Mouse (Mus musculus) limb, embryonic 10.5 days (tissue): ENCODE results near the gene Wipf1. TPM values are rescaled to one million over a fixed set of nuclear protein-coding genes. Genes with fewer than 3 reads are reported as not detected.

ENCODE experiments used
- DNase-seq: peaks from one replicate; pipeline ENCODE4 v3.0.0-alpha.2; 2017; ENCODE audit warnings: low spot score
- H3K27ac ChIP-seq: fragments of 300-500 bp; sonication (generic); 2 replicates; pipeline ENCODE4 v1.5.1; 2016; ENCODE audit warnings: mild to moderate bottlenecking
- H3K27me3 ChIP-seq: fragments of 300-500 bp; sonication (generic); 2 replicates; pipeline ENCODE4 v1.6.1; 2016; ENCODE audit warnings: low read depth, mild to moderate bottlenecking; ENCODE audit not compliant: poor library complexity, severe bottlenecking
- H3K36me3 ChIP-seq: fragments of 300-500 bp; sonication (generic); 2 replicates; pipeline ENCODE4 v1.6.1; 2016; ENCODE audit warnings: mild to moderate bottlenecking, moderate library complexity
- H3K4me1 ChIP-seq: fragments of 300-500 bp; sonication (generic); 2 replicates; pipeline ENCODE4 v1.6.1; 2016
- H3K4me3 ChIP-seq: fragments of 300-500 bp; sonication (generic); 2 replicates; pipeline ENCODE4 v1.5.1; 2016; ENCODE audit warnings: mild to moderate bottlenecking, moderate library complexity
- H3K9me3 ChIP-seq: fragments of 300-500 bp; sonication (generic); replicated peaks from 2 replicates; pipeline ENCODE4 v1.6.1; 2016; ENCODE audit warnings: mild to moderate bottlenecking
- WGBS: fragments of 180-500 bp; shearing (Covaris S2); methylation state at CpG from one replicate; pipeline ENCODE4 v1.1.7; 2016; 5-methylcytosine and 5-hydroxymethylcytosine counted together
- polyA plus RNA-seq: library from polyadenylated mRNA; unstranded; fragments of >200 nt; fragmentation: Nextera tagmentation; extraction: Ambion mirVana; gene quantifications from 2 replicates; pipeline ENCODE4 v1.2.1, GENCODE M21; 2016

Wipf1 gene
- polyA plus RNA-seq, result 13.3 and 14.2 TPM in 2 replicates

DNA sequence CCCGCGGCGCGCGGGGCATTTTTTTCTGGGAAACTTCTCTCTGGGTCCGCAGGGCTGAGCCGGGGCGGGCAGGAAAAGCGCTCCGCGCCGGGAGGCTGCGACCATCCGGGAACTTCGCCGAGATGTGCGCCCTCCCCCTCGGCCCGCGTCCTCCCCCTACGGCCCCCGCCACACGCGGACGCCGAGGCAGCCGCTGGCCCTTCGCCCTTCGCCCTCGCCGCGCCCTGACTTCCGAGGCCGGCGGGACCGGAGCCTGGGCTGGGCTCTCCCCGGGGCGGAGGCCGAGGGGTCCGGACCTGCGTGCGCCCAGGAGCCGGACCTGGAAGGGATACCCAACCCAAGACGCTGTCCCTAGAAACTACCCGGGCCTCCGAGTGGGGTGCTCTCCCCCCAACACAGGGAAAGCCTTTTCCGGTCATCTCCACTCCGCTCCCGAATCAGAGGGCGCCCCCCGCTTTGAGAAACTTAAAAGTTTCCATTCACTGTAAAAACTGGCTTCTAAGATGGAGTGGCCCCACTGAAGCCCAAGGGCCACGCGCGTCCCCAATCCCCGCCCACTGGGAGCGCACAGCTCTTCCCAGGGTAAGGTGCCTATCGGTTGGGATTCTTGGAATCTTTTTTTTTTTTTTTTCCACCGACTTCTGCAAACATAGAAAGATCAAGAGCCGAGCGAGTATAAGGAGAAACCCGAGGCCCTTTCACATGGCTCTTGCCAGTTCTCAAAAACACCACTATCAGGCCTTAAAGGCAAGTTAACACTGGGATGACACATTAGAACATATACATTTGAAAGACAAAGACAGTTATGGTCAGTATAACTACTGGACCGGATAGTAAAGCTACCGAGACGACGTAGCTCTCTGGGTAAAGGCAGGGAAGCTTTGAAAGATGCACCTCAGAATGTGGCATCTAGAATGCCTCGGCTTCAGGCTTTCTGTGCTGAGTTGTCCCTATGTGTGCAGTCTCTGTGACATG lies at the start of gene Wipf1:
Gene Wipf1, minus strand, starts transcription at position 379 of the 975 bp plus-strand sequence.
- Histone ChIP-seq H3K27ac (peak within 1 kb of the TSS; percentile 99), H3K4me1 (peaks cover 45% of the 10 kb centered on the region), H3K36me3 (peaks cover 11% of the 10 kb centered on the region; the same call in 1 of the 2 replicates), H3K9me3 (no peaks in the 10 kb centered on the region), H3K27me3 (no peaks in the 10 kb centered on the region), H3K4me3 (peak within 1 kb of the TSS; percentile 96)
- peak; percentile 90 for DNase-seq
- WGBS, result 2% methylated on average over 65 of the region's 66 CpGs

DNA sequence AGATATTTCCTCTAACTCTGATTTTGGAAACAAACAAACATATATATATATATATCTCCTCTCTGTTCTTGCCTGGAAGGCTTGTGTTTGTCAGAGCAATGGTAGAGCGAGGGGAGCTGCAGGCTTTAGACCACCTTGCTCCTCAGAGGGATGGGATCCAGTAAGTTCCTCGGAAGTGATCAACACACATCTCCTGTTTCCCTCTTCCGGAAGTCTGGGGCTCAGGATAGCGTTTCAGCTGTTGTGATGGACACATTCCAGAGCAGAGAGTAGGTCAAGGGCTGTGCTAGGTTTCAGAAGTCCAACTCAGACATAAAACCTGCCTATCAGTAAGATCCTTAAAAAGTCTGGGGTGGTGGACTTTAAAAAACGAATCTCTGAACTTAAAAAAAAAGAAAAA lies 49.6 kb upstream of the Wipf1 start:
- H3K4me1 ChIP-seq, result peaks cover 11% of the 10 kb centered on the region
- H3K36me3 ChIP-seq, result no peaks in the 10 kb centered on the region
- 0 out of 2 replicates have a peak, but pooled peaks cover 4% of the 10 kb centered on the region for H3K27me3 ChIP-seq
- 69% methylated on average over 5 of the region's 5 CpGs for WGBS
- no peak overlapping the region for H3K27ac ChIP-seq
- DNase-seq, result no peak
- H3K4me3 ChIP-seq, result no peak overlapping the region
- no peaks in the 10 kb centered on the region for H3K9me3 ChIP-seq

DNA sequence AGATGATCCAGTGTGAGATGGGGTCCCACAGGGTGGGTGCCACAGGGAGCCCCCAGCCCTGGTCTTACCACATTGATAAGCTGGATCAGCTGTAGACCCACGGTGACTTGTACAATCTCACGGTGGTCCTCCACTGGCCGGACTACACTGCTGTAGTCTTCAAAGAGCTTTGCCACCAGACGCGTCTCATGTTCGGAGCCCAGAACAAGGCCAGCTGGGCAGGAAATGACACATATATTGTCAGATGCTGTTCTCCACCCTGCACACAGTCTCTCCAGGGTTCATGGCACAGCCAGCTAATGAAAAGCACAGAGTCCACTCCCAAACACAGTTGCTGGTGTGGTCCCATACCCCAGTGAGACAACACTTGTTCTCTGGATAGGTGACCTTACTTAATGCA lies 44.9 kb upstream of the Wipf1 start:
- H3K27ac ChIP-seq, result peak overlapping the region; percentile 60
- H3K36me3 ChIP-seq, result no peaks in the 10 kb centered on the region
- no peaks in the 10 kb centered on the region for H3K27me3 ChIP-seq
- DNase-seq, result no peak
- WGBS, result 71% methylated on average over 6 of the region's 6 CpGs
- no peaks in the 10 kb centered on the region for H3K9me3 ChIP-seq
- peaks cover 36% of the 10 kb centered on the region for H3K4me1 ChIP-seq
- H3K4me3 ChIP-seq, result no peak overlapping the region

DNA sequence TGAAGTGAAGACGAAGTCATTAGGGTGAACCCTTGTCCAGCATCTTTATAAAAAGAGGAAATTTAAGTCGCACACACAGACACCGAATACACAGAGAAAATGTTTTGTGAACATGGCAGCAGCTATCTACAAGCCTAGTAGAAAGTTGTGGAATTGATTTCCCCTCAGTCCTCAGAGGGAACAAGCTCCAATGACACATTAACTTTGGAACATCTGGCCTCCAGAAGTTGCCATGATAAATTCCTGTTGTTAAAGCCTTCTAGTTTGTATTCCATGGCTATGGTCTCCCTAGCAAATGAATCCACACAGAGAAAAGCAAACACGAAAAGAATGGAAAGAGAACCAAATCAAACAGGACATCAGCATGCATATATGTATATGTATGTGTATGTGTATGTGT lies 44.0 kb upstream of the Wipf1 start:
- Histone ChIP-seq H3K4me3 (peak overlapping the region; percentile 46; the same call in 1 of the 2 replicates), H3K27ac (peak overlapping the region; percentile 81), H3K27me3 (no peaks in the 10 kb centered on the region), H3K4me1 (peaks cover 36% of the 10 kb centered on the region), H3K36me3 (no peaks in the 10 kb centered on the region), H3K9me3 (no peaks in the 10 kb centered on the region)
- WGBS, result 86% methylated on average over 4 of the region's 4 CpGs
- DNase-seq, result no peak

DNA sequence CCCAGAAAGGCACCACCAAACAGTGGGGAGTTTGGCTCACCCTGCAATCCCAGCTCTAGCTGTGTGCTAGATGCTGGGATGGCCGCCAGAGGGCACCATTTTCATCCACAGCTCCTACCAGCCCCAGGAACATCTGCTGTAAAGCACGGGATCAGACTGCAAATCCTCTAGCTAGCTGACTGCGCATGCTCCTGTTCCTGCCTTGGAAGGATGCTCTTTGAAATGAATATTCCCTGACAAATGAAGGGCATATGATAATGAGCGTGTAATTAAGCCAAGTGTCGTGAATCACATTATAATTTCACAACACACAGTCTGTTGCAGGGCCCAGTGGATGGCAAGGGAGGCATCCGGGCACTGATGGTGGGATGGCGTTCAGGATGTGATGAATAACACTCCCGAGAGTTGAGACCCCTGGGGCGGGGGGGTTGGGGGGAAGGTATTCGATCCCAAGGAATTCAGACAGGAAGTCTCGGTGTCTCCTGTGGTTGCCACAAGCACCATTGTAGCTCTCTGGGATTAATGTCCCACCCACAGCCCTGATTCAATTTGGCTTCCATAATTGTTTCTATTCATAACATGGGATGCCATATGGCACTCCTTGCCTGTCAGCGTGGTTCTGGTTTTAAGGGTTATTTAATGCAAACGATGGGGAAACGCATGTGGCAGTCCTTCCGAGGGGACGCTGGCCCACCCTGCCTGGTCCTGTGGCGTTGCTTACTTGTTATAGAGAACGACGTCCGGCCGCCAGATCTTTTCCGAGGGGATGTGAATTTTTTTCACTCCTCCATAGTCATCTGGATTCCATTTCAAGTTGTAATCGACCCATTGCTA lies 43.2 kb upstream of the Wipf1 start:
- peak; percentile 91 for DNase-seq
- 17% methylated on average over 23 of the region's 23 CpGs for WGBS
- peak overlapping the region; percentile 81 for H3K27ac ChIP-seq

DNA sequence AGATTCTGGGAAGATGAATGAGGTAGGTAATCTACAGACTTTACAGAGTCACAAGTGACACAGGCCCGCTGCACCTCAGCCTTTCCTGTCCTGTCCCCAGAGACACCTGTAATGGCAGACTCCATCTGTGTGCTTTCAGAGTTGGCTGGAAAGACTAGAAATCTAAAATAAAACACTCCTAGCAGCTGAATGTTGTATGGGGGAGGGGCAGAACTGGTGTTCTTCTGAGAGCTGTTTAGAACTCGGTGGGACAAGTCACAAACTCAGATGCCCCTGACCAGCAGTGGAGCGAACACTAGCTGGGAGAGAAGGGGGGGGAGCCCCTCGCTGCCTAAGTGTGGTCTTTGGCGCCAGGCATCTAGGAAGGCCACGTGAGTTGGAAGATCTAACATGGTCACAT lies 42.4 kb upstream of the Wipf1 start:
- H3K4me1 ChIP-seq, result peaks cover 41% of the 10 kb centered on the region
- WGBS, result 72% methylated on average over 6 of the region's 6 CpGs
- H3K36me3 ChIP-seq, result no peaks in the 10 kb centered on the region
- H3K9me3 ChIP-seq, result no peaks in the 10 kb centered on the region
- H3K27ac ChIP-seq, result peak overlapping the region; percentile 81
- no peak for DNase-seq
- no peak overlapping the region for H3K4me3 ChIP-seq
- H3K27me3 ChIP-seq, result no peaks in the 10 kb centered on the region

More for the DNA sequence above, 43.2 kb upstream of the Wipf1 start:
- Histone ChIP-seq H3K9me3 (no peaks in the 10 kb centered on the region), H3K27me3 (no peaks in the 10 kb centered on the region), H3K4me1 (peaks cover 36% of the 10 kb centered on the region), H3K4me3 (peak overlapping the region; percentile 46), H3K36me3 (no peaks in the 10 kb centered on the region)

DNA sequence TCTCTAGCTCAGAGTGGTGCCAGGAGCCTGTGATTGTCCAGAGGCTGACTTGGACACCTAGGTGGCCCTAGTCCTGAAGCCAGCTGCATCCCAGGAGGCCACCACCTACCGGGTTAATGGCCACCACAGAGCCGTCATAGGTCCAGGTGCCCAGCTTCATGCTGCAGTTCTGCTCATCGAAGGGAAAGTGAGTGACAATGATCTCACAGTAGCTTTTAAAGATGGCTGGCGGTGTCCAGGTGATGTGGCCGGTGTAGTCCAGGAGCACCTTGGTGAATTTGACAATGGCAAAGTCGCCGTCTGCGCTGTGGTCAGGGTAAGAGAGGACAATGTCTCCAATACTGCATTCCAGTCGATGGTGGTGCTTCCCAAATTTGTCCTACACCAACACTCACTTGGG lies 41.8 kb upstream of the Wipf1 start:
- no peak for DNase-seq
- H3K36me3 ChIP-seq, result no peaks in the 10 kb centered on the region
- no peak overlapping the region for H3K27ac ChIP-seq
- no peak overlapping the region for H3K4me3 ChIP-seq
- H3K9me3 ChIP-seq, result no peaks in the 10 kb centered on the region
- H3K27me3 ChIP-seq, result no peaks in the 10 kb centered on the region
- WGBS, result 93% methylated on average over 9 of the region's 9 CpGs
- peaks cover 46% of the 10 kb centered on the region for H3K4me1 ChIP-seq

DNA sequence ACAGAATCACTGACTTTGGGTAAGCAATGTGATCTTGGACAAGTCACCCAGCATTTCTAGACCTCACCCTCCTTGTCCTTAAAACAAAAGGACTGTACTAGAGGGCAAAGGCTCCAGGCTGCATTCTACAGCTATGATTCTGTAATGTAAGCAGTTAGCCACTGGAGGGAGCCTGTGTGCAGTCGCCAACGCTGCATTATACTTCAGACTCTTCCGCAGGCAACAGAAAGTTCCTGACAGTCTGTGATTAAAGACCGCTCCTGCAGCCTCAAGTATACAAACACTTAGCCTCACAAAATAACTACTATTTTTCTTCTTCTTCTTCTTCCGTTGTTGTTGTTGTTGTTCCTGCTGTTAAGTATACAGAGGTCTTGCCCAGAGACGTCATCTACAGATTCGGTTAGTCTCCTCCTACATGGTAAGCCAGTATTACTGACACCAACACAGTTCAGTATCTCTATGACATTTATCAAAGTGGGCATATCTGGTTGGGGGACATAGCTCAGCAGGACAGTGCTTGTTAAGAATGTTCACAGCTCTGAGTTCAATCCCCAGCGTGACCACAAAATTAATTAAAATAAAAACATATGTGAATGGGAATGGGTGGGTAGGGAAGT lies 37.6 kb upstream of the Wipf1 start:
- no peaks in the 10 kb centered on the region for H3K9me3 ChIP-seq
- 29% methylated on average over 8 of the region's 8 CpGs for WGBS
- no peaks in the 10 kb centered on the region for H3K27me3 ChIP-seq
- no peaks in the 10 kb centered on the region for H3K36me3 ChIP-seq
- H3K27ac ChIP-seq, result no peak overlapping the region
- DNase-seq, result no peak
- H3K4me3 ChIP-seq, result peak overlapping the region; percentile 25; the same call in 1 of the 2 replicates
- H3K4me1 ChIP-seq, result peaks cover 52% of the 10 kb centered on the region

DNA sequence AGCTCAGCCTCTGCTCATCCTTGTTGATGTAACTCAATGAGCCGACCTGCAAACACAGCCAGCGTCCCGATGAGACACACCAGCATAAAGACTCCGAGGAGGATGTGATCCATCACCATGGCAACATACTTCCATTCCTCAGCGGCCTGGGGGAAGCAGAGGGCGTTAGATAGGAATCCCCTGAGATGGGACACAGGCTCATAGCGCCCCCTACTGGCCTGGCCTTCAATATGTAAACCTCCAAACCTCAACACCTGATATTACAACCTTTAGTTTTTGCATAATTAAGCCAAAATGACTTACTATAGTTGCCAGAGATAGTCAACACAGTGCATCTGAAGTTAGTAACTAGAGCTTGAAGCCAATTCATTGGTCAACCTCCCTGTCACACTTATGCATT lies 36.6 kb upstream of the Wipf1 start:
- WGBS, result 23% methylated on average over 7 of the region's 7 CpGs
- Histone ChIP-seq H3K27ac (no peak overlapping the region), H3K36me3 (no peaks in the 10 kb centered on the region), H3K27me3 (no peaks in the 10 kb centered on the region), H3K4me3 (no peak overlapping the region), H3K9me3 (no peaks in the 10 kb centered on the region), H3K4me1 (peaks cover 54% of the 10 kb centered on the region)
- DNase-seq, result no peak

DNA sequence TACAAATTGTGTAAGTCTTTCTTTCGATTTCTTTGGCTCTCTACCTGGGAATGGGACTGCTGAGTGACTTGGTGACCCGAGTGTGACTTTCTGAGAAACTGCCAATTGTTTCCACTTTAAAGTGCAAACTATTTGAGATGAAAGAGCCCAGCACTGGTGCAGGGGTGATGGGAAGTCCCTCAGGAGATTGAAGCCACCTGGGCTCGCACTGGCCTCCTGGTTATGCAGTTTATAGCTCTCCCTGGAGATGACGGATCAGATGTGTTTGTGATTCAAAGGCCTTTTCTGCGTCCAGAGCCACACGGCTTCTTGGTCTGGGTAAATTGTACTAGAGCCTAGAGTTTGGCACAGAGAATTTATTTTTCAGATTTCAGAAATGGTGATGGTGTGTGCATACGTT lies 34.2 kb upstream of the Wipf1 start:
- 27% methylated on average over 7 of the region's 7 CpGs for WGBS
- DNase-seq, result peak; percentile 66
- peak overlapping the region; percentile 46 for H3K27ac ChIP-seq
- H3K4me1 ChIP-seq, result peaks cover 58% of the 10 kb centered on the region
- no peaks in the 10 kb centered on the region for H3K36me3 ChIP-seq
- no peak overlapping the region for H3K4me3 ChIP-seq
- H3K9me3 ChIP-seq, result no peaks in the 10 kb centered on the region
- H3K27me3 ChIP-seq, result no peaks in the 10 kb centered on the region

DNA sequence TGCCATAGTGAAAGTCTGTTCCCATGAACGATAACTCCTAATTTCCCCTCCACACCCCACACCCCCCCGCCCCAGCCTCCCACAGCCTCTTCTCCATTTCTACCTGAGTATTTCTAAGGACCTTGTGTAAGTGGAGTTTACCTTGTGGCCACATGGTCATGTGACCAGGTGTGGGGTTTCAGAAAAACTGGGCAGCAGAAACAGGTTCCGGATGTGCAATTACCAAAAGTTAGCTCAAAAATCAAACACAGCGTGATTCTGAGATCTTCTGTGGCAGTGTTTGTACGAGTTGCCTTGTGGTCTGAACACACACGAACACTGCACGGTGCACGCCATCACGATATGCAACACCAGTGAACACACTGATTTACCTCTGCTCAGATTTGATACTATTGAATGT lies 33.1 kb upstream of the Wipf1 start:
- H3K27ac ChIP-seq, result peak overlapping the region; percentile 36; the same call in 1 of the 2 replicates
- H3K27me3 ChIP-seq, result no peaks in the 10 kb centered on the region
- WGBS, result 90% methylated on average over 9 of the region's 9 CpGs
- H3K4me1 ChIP-seq, result peaks cover 58% of the 10 kb centered on the region
- no peak for DNase-seq
- H3K36me3 ChIP-seq, result no peaks in the 10 kb centered on the region
- no peaks in the 10 kb centered on the region for H3K9me3 ChIP-seq
- H3K4me3 ChIP-seq, result no peak overlapping the region

DNA sequence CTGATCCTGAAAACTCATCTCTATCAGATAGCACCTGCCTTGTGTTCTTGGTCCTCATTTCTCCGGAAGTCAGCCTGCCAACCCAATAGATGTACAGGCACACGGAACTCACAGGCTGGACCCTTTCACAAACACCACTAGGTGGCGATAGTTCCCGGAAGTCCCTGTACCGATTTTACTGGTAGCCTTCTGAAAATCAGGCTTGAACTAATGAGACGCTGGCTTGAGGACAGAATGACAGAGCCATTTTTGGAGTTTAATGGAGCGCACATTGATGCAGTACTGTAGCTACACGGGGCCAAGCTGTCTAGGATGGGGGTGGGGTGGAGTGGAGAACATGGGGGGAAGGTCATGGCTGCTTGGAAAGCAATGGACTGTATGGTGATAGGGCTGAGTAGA lies 32.1 kb upstream of the Wipf1 start:
- Histone ChIP-seq H3K9me3 (no peaks in the 10 kb centered on the region), H3K4me1 (peaks cover 52% of the 10 kb centered on the region), H3K4me3 (peak overlapping the region; percentile 52), H3K27ac (peak overlapping the region; percentile 72; the same call in 1 of the 2 replicates), H3K27me3 (no peaks in the 10 kb centered on the region), H3K36me3 (no peaks in the 10 kb centered on the region)
- WGBS, result 10% methylated on average over 8 of the region's 8 CpGs
- peak; percentile 72 for DNase-seq
